7 mouse cellular contexts compared by ENCODE assay signal in genomic region chr3:142474349-142474983, GRCm38 (mm10). TPM values are rescaled to one million over a fixed set of nuclear protein-coding genes. Genes with fewer than 3 reads are reported as not detected.
DNase-seq lines count a peak whose midpoint lies in the region; ATAC-seq and TF ChIP-seq lines count a peak whose summit lies in the region.

No protein-coding gene starts in this region.

- ATAC-seq in heart, embryonic 13.5 days (ENCODE audit: extremely low read depth, insufficient number of reproducible peaks, low FRiP score, low TSS enrichment) = no peak
- no peak for ATAC-seq in limb, embryonic 15.5 days (ENCODE audit: insufficient number of reproducible peaks, low FRiP score, low TSS enrichment, low read depth)
- ATAC-seq in neural tube, embryonic 15.5 days (ENCODE audit: low FRiP score) = no peak

- peak overlapping the region; percentile 42; the same call in 1 of the 2 replicates for H3K9ac ChIP-seq in heart, embryonic 13.5 days
- H3K9ac ChIP-seq in limb, embryonic 15.5 days = no peak overlapping the region
- H3K9ac ChIP-seq in neural tube, embryonic 15.5 days (replicated peaks) = no peak overlapping the region

- H3K27ac ChIP-seq in testis, adult 2 months (ENCODE audit: control insufficient read depth, insufficient read depth, low read depth, low read length) = no peak overlapping the region
- no peak overlapping the region for H3K27ac ChIP-seq in bone marrow, adult 2 months (ENCODE audit: control insufficient read depth, insufficient read depth, low read depth, low read length, poor library complexity)
- H3K27ac ChIP-seq in heart, embryonic 13.5 days (replicated peaks) = no peak overlapping the region
- no peak overlapping the region for H3K27ac ChIP-seq in limb, embryonic 15.5 days
- no peak overlapping the region for H3K27ac ChIP-seq in neural tube, embryonic 15.5 days (replicated peaks)

- no peaks in the 10 kb centered on the region for H3K36me3 ChIP-seq in testis, adult 2 months (ENCODE audit: control insufficient read depth, insufficient read depth, low read length)
- no peaks in the 10 kb centered on the region for H3K36me3 ChIP-seq in heart, embryonic 13.5 days
- H3K36me3 ChIP-seq in limb, embryonic 15.5 days = no peaks in the 10 kb centered on the region
- H3K36me3 ChIP-seq in neural tube, embryonic 15.5 days = no peaks in the 10 kb centered on the region

- peak overlapping the region; percentile 66 for H3K4me2 ChIP-seq in heart, embryonic 13.5 days
- H3K4me2 ChIP-seq in limb, embryonic 15.5 days = 0 out of 2 replicates have a peak overlapping the region, but pooled peaks have one; percentile 0
- H3K4me2 ChIP-seq in neural tube, embryonic 15.5 days = peak overlapping the region; percentile 41

- no peaks in the 10 kb centered on the region for H3K27me3 ChIP-seq in testis, adult 2 months (ENCODE audit: control insufficient read depth, insufficient read depth, low read length)
- no peaks in the 10 kb centered on the region for H3K27me3 ChIP-seq in heart, embryonic 13.5 days (replicated peaks)
- H3K27me3 ChIP-seq in limb, embryonic 15.5 days = peaks cover 23% of the 10 kb centered on the region
- H3K27me3 ChIP-seq in neural tube, embryonic 15.5 days (replicated peaks) = no peaks in the 10 kb centered on the region

- peak; percentile 39; the same call in 1 of the 2 replicates for TF ChIP-seq CTCF in testis, adult 2 months (IDR thresholded peaks at IDR 0.05; ENCODE audit: control insufficient read depth, insufficient read depth, insufficient replicate concordance, low read depth, low read length)
- peak; percentile 56 for TF ChIP-seq CTCF in bone marrow, adult 2 months (IDR thresholded peaks at IDR 0.05; ENCODE audit: control insufficient read depth, insufficient read depth, low read length)

- no peaks in the 10 kb centered on the region for H3K4me1 ChIP-seq in testis, adult 2 months (ENCODE audit: control insufficient read depth, insufficient read depth, low read length)
- H3K4me1 ChIP-seq in bone marrow, adult 2 months (ENCODE audit: control insufficient read depth, insufficient read depth, low read length) = no peaks in the 10 kb centered on the region; the same call in 1 of the 2 replicates
- no peaks in the 10 kb centered on the region for H3K4me1 ChIP-seq in heart, embryonic 13.5 days
- no peaks in the 10 kb centered on the region for H3K4me1 ChIP-seq in limb, embryonic 15.5 days
- 0 out of 2 replicates have a peak, but pooled peaks cover 4% of the 10 kb centered on the region for H3K4me1 ChIP-seq in neural tube, embryonic 15.5 days

- no peak for TF ChIP-seq POLR2A in testis, adult 2 months (IDR thresholded peaks at IDR 0.05; ENCODE audit: control insufficient read depth, low read depth, low read length)
- TF ChIP-seq POLR2A in bone marrow, adult 2 months (IDR thresholded peaks at IDR 0.05; ENCODE audit: borderline replicate concordance, control insufficient read depth, low read depth, low read length) = no peak

- H3K4me3 ChIP-seq in testis, adult 2 months (ENCODE audit: control insufficient read depth, low read depth, low read length) = no peak overlapping the region
- H3K4me3 ChIP-seq in bone marrow, adult 2 months (replicated peaks; ENCODE audit: control insufficient read depth, low read depth, low read length) = no peak overlapping the region
- H3K4me3 ChIP-seq in heart, embryonic 13.5 days = peak overlapping the region; percentile 36
- H3K4me3 ChIP-seq in limb, embryonic 15.5 days = no peak overlapping the region
- no peak overlapping the region for H3K4me3 ChIP-seq in neural tube, embryonic 15.5 days (replicated peaks)

- DNase-seq in testis, postnatal 10 days (ENCODE audit: low spot score) = no peak
- DNase-seq in ovary, adult 18-20 months (ENCODE audit: low spot score) = no peak

- 14% methylated on average over 11 of the region's 11 CpGs for WGBS in bone marrow, adult 2 months
- 19% methylated on average over 11 of the region's 11 CpGs for WGBS in heart, embryonic 13.5 days
- 17% methylated on average over 11 of the region's 11 CpGs for WGBS in limb, embryonic 15.5 days
- 25% methylated on average over 11 of the region's 11 CpGs for WGBS in neural tube, embryonic 15.5 days

- H3K9me3 ChIP-seq in heart, embryonic 13.5 days = no peaks in the 10 kb centered on the region
- no peaks in the 10 kb centered on the region for H3K9me3 ChIP-seq in limb, embryonic 15.5 days
- no peaks in the 10 kb centered on the region for H3K9me3 ChIP-seq in neural tube, embryonic 15.5 days (replicated peaks)

RNA-seq across cellular contexts. Expression of gene Gbp5, which starts 19.3 kb away (rescaled TPM):
- polyA plus RNA-seq in testis, adult 2 months (2012; rRNA removed) = 0.57 and 0.84 TPM in 2 replicates
- 0.74 and 2.4 TPM in 2 replicates for polyA plus RNA-seq in bone marrow, adult 2 months (2011; ENCODE audit: insufficient read depth, insufficient read length, low replicate concordance, missing spikeins)
- polyA plus RNA-seq in heart, embryonic 13.5 days (2015; fragmentation: Nextera tagmentation; extraction: Ambion mirVana) = 0.09 TPM in 2 replicates
- polyA plus RNA-seq in limb, embryonic 15.5 days (2015; fragmentation: Nextera tagmentation; extraction: Ambion mirVana) = 0.09 TPM in 1 of 2 replicates, not detected in the other
- 0.35 and 0.37 TPM in 2 replicates for polyA plus RNA-seq in neural tube, embryonic 15.5 days (2015; fragmentation: Nextera tagmentation; extraction: Ambion mirVana)

RNA-seq across cellular contexts. Expression of gene Gbp7, which starts 55.7 kb away (rescaled TPM):
- polyA plus RNA-seq in testis, adult 2 months (2012; rRNA removed) = 0.22 and 0.25 TPM in 2 replicates
- 6.8 TPM in 2 replicates for polyA plus RNA-seq in bone marrow, adult 2 months (2011; ENCODE audit: insufficient read depth, insufficient read length, low replicate concordance, missing spikeins)
- polyA plus RNA-seq in heart, embryonic 13.5 days (2015; fragmentation: Nextera tagmentation; extraction: Ambion mirVana) = 2.3 and 2.4 TPM in 2 replicates
- polyA plus RNA-seq in limb, embryonic 15.5 days (2015; fragmentation: Nextera tagmentation; extraction: Ambion mirVana) = 3.1 and 3.5 TPM in 2 replicates
- polyA plus RNA-seq in neural tube, embryonic 15.5 days (2015; fragmentation: Nextera tagmentation; extraction: Ambion mirVana) = 2.3 and 9.2 TPM in 2 replicates

Comparison
In these comparisons a context has a peak if more than half of its experiments do, and no peak if none do; other contexts are left out.
1. H3K4me2 ChIP-seq: peak in every context shown above with its lines; median percentile 66 in heart, embryonic 13.5 days; 41 in neural tube, embryonic 15.5 days; 0 in limb, embryonic 15.5 days.